In the genomic region with DNA sequence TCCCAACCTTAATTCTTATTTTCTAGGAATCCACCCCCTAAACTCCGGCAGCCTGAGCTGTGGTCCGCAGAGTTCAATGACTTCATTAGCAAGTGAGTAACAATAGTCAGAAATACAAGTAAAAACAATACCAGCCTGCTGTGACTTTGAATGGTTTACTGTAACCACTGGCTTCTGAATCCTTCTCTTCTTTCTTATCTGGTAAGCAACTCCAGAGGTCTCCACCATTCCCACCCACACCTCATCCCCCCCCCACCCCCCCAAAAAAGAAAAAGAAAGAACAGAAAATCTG, we compare ENCODE assay signal across 18 mouse cellular contexts.
A peak's percentile ranks its signal among the peaks of the same experiment; 100 is the strongest.
DNase-seq lines count a peak whose midpoint lies in the region; ATAC-seq and TF ChIP-seq lines count a peak whose summit lies in the region.
"Had no signal": no experiment of that assay in that cellular context is flagged by ENCODE, and none has a peak within 500 bp of the region (broad histone marks: within the 10 kb centered on the region; RNA-seq: fewer than 3 reads in every experiment).

No protein-coding gene starts in this region.

- ATAC-seq in forebrain, embryonic 16.5 days = no peak
- no peak for ATAC-seq in midbrain, embryonic 15.5 days (replicated peaks)
- ATAC-seq: Patski had no signal

- H3K4me2 ChIP-seq in forebrain, embryonic 16.5 days (ENCODE audit: low read length) = no peak overlapping the region; the same call in 1 of the 2 replicates
- H3K4me2 ChIP-seq in midbrain, embryonic 15.5 days = 0 out of 2 replicates have a peak overlapping the region, but pooled peaks have one; percentile 26
- H3K4me2 ChIP-seq: limb, embryonic 13.5 days; liver, embryonic 13.5 days; lung, embryonic 14.5 days; neural tube, embryonic 12.5 days had no signal

- no peaks in the 10 kb centered on the region for H3K27me3 ChIP-seq in forebrain, embryonic 16.5 days (replicated peaks; ENCODE audit: control insufficient read depth, insufficient read depth, low read length)
- no peaks in the 10 kb centered on the region for H3K27me3 ChIP-seq in midbrain, embryonic 15.5 days (replicated peaks)
- H3K27me3 ChIP-seq: limb, embryonic 13.5 days; liver, embryonic 13.5 days; neural tube, embryonic 12.5 days; Patski had no signal

- H3K4me3 ChIP-seq in ES-E14 (ENCODE audit: insufficient read depth in 1 of 2, low read depth in 1 of 2, low read length in 2 of 2, poor library complexity in 1 of 2, severe bottlenecking in 1 of 2) = no peak overlapping the region
- no peak overlapping the region for H3K4me3 ChIP-seq in forebrain, embryonic 16.5 days (replicated peaks; ENCODE audit: low read length)
- H3K4me3 ChIP-seq in midbrain, embryonic 15.5 days = no peak overlapping the region
- H3K4me3 ChIP-seq: limb, embryonic 13.5 days; liver, embryonic 13.5 days; neural tube, embryonic 12.5 days had no signal

- no peaks in the 10 kb centered on the region for H3K36me3 ChIP-seq in ES-E14 (ENCODE audit: control insufficient read depth, insufficient read depth, low read length, poor library complexity, severe bottlenecking)
- H3K36me3 ChIP-seq in forebrain, embryonic 16.5 days (ENCODE audit: control insufficient read depth, insufficient read depth) = no peaks in the 10 kb centered on the region
- H3K36me3 ChIP-seq in midbrain, embryonic 15.5 days (replicated peaks) = no peaks in the 10 kb centered on the region
- H3K36me3 ChIP-seq: limb, embryonic 13.5 days; liver, embryonic 13.5 days; neural tube, embryonic 12.5 days had no signal

- no peaks in the 10 kb centered on the region for H3K9me3 ChIP-seq in ES-E14 (ENCODE audit: control insufficient read depth, insufficient read depth, low read depth, low read length)
- H3K9me3 ChIP-seq in forebrain, embryonic 16.5 days (ENCODE audit: control insufficient read depth, low read length) = no peaks in the 10 kb centered on the region
- no peaks in the 10 kb centered on the region for H3K9me3 ChIP-seq in midbrain, embryonic 15.5 days
- H3K9me3 ChIP-seq: limb, embryonic 13.5 days; liver, embryonic 13.5 days; neural tube, embryonic 12.5 days had no signal

- peaks cover 0 to 2% of the 10 kb centered on the region in 2 experiments; a peak in 1 of 4 replicates for H3K4me1 ChIP-seq in ES-E14 (ENCODE audit: control insufficient read depth in 2 of 2, insufficient read depth in 2 of 2, low read length in 2 of 2, poor library complexity in 1 of 2)
- peaks cover 12% of the 10 kb centered on the region for H3K4me1 ChIP-seq in forebrain, embryonic 16.5 days (replicated peaks; ENCODE audit: control insufficient read depth, insufficient read depth, low read length)
- peaks cover 6% of the 10 kb centered on the region for H3K4me1 ChIP-seq in midbrain, embryonic 15.5 days
- H3K4me1 ChIP-seq: limb, embryonic 13.5 days; liver, embryonic 13.5 days; neural tube, embryonic 12.5 days had no signal

- H3K27ac ChIP-seq in ES-E14 (ENCODE audit: insufficient read depth, low read depth, low read length, poor library complexity, severe bottlenecking) = no peak overlapping the region
- peak overlapping the region; percentile 86 for H3K27ac ChIP-seq in forebrain, embryonic 16.5 days (ENCODE audit: low read length)
- peak overlapping the region; percentile 74; the same call in 1 of the 2 replicates for H3K27ac ChIP-seq in midbrain, embryonic 15.5 days
- H3K27ac ChIP-seq: limb, embryonic 13.5 days; liver, embryonic 13.5 days; neural tube, embryonic 12.5 days had no signal

- H3K9ac ChIP-seq in ES-E14 (ENCODE audit: insufficient read depth, low read depth, low read length, poor library complexity, severe bottlenecking) = no peak overlapping the region
- H3K9ac ChIP-seq in forebrain, embryonic 16.5 days (replicated peaks; ENCODE audit: low read depth, low read length) = no peak overlapping the region
- no peak overlapping the region for H3K9ac ChIP-seq in midbrain, embryonic 15.5 days
- H3K9ac ChIP-seq: limb, embryonic 13.5 days; liver, embryonic 13.5 days; lung, embryonic 14.5 days; neural tube, embryonic 12.5 days had no signal

- DNase-seq in ES-CJ7 (ENCODE audit: low read depth, low spot score) = peak; percentile 56
- DNase-seq in ES-E14 (ENCODE audit: low read depth, low spot score) = peak; percentile 26
- no peak for DNase-seq in lung, postnatal 25 days (ENCODE audit: low spot score)
- DNase-seq in embryo, embryonic 11 days = no peak
- DNase-seq in left cerebral cortex, postnatal 4 days = no peak
- DNase-seq: cerebellum, adult 2 months; kidney, adult 11 months; liver, embryonic 13.5 days; lung, embryonic 14.5 days; lung, postnatal 4 days; right cerebral cortex, postnatal 14 days; spleen, adult 18-20 months; thymus, postnatal 25 days had no signal

- WGBS in forebrain, embryonic 16.5 days = 9% methylated on average over 2 of the region's 2 CpGs
- WGBS in midbrain, embryonic 15.5 days = 2% methylated on average over 2 of the region's 2 CpGs

- in situ Hi-C loops in ES-E14 (cut with MboI; ENCODE audit: low sequenced_read_pairs in 2 of 2, unreplicated experiment in 2 of 2) = no loop called here

- intact Hi-C loops in left cerebral cortex, postnatal 4 days (cut with DNase I) = no loop called here

TF ChIP-seq in ES-E14, 5 proteins besides CTCF, POLR2A, EP300 and RAD21:
- no peak for TF ChIP-seq ZNF384 (IDR thresholded peaks at IDR 0.05; ENCODE audit: low read depth, low read length)
- TF ChIP-seq CHD2 (IDR thresholded peaks at IDR 0.05; ENCODE audit: low read depth, low read length) = no peak
- TF ChIP-seq MAFK (IDR thresholded peaks at IDR 0.05; ENCODE audit: insufficient read depth, low read depth, low read length) = no peak
- no peak for TF ChIP-seq ZC3H11A (IDR thresholded peaks at IDR 0.05; ENCODE audit: borderline replicate concordance, low read depth, low read length)
- no peak for TF ChIP-seq HCFC1 (IDR thresholded peaks at IDR 0.05; ENCODE audit: borderline replicate concordance, insufficient read depth, low read length)

Comparison
In these comparisons a context has a peak if more than half of its experiments do, and no peak if none do; other contexts are left out.
1. DNase-seq: peak in ES-CJ7 (single experiment) and ES-E14 (single experiment); none in lung, postnatal 25 days (single experiment), embryo, embryonic 11 days (single experiment) and left cerebral cortex, postnatal 4 days (single experiment).